Mouse (Mus musculus): ENCODE measurements around the gene Arrdc5.

GRCm38 (mm10) chr17:56256239-56256881, 43.7 kb downstream of the Arrdc5 start, which contains the start of gene Fem1a:
- TF ChIP-seq CTCF (IDR thresholded peaks at IDR 0.05; ENCODE audit: control insufficient read depth, insufficient read depth, insufficient replicate concordance, low read depth, low read length), result no peak
- TF ChIP-seq POLR2A (IDR thresholded peaks at IDR 0.05; ENCODE audit: control insufficient read depth, low read depth, low read length), result peak; percentile 59; the same call in 1 of the 2 replicates

Data from testis, adult 2 months (tissue).